Mouse (Mus musculus) mesoderm, embryonic 11.5 days (tissue): ENCODE results near the gene Bcr.

ENCODE experiments used
- DNase-seq: peaks from one replicate; pipeline ENCODE4 v3.0.0-alpha.2; 2012; ENCODE audit warnings: low read depth, low spot score

Bcr gene

DNA sequence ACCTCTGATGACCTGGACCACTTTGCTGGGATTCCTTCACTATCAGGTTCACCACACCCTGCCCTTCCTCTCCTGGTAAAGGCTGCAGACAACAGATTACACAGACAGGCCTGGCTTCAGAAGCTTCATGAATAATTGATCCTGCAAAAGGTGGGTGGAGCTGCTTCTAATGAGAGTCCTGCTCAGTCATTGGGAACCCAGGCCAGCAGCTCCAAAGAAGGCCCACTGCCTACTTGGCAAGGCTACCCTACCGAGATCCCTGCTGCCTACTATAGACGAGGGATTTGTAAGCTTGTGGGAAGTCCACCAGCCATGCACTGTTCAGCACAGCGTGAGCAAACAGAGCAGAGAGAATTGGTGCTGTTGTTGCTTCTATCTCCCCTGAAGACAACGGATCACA lies 4.1 kb upstream of the Bcr start:
- no peak for DNase-seq

GRCm38 (mm10) chr10:75058336-75058735 lies 2.1 kb upstream of the Bcr start:
- no peak for DNase-seq

DNA sequence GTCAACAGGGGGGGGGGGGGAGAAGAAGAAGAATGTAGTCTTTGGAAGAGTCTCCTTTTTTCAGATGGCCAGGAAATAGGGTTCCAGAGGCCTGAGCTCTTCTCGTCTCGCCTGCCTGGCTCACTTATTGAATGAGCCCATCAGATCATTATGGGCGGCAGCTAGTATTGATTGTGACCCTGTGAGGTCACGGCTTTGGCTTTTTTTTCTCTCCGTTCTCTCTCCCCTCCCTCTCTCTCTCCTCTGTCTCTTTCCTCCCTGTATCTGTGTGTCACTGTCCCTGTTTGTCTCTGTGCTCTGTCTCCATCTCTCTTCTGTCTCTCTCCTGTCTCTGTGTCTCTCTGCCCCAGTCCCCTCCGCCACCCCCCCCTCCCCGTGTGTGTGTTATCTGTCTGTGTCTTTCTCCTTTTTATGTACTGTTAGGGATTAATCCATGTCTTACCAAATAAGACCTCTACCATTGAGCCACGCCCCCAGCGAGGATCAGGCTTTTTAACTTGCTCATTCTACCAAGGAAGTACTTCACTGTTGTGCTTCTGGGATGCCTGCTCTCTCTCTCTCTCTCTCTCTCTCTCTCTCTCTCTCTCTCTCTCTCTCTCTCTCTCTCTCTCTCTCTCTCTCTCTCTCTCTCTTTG lies 1.5 kb upstream of the Bcr start:
- DNase-seq: peak; percentile 22

- peak; percentile 74 for DNase-seq
Observed at GRCm38 (mm10) chr10:75059396-75059795, 996 bp upstream of the Bcr start.

DNA sequence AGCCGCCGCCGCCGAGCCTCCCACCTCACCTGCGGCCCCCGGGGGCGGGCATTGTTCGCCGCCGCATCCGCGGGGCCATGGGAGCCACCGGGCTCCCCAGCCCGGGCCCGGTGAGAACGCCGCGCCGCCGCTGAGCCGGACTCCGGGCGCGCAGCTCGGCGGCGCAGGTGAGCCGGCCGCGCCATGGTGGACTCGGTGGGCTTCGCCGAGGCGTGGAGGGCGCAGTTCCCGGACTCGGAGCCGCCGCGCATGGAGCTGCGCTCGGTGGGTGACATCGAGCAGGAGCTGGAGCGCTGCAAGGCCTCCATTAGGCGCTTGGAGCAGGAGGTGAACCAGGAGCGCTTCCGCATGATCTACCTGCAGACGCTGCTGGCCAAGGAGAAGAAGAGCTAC lies 447 bp downstream of the Bcr start:
- DNase-seq: peak; percentile 28

GRCm38 (mm10) chr10:75061341-75062188 lies 1.2 kb downstream of the Bcr start:
- DNase-seq: peak; percentile 37

GRCm38 (mm10) chr10:75062189-75062561 lies 1.8 kb downstream of the Bcr start:
- DNase-seq: no peak

DNA sequence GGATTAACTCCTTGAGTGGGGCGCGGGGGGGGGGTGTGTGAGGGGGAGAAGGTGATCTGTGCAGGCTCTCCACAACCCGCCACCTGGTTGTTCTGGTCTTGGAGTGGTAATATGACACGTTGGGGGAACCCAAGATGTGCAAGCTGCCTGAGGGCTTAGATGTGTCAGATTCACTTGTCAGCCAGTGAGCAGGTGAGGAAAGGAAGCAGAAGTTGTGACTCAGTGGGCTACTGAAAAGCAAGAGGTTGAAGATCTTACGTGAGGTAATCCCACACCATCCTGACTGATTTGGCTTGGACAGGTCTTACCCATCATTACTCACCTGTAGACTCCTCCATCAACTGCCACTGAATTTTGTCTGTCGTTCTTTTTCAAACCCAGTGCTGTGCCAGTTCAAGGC lies 2.2 kb downstream of the Bcr start:
- no peak for DNase-seq

DNA sequence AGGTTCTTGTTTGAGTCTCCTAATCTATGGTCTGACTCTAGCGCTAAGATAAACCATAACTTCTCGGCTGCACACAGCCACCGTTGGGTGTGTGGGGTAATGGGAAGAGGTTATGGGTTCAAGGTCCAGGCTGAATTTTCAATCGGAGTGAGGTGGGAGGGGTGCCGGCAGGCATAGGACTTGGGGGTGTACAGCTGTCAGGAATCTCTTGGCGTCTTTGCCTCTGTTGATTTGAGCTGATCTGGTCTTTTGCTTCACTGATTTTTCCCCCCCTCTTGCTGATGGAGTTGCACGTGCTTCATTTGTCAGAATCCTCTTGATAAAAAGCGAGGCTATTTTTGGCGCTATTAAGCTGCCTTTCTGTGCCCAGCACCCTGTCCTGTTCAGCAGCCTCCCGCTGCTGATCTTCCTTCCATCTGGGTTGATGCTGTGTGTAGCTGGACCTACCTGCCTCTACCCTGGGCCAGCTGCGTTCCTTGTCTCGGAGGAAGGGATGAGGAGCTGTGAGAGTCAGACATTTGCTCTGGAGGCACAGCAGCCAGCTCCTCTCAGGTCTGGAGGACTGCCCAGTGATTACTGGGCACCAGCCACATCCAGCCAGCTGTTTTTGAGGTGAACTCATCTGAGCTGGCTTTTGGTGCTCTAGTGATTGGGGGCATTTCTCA lies 3.0 kb downstream of the Bcr start:
- DNase-seq: no peak

DNA sequence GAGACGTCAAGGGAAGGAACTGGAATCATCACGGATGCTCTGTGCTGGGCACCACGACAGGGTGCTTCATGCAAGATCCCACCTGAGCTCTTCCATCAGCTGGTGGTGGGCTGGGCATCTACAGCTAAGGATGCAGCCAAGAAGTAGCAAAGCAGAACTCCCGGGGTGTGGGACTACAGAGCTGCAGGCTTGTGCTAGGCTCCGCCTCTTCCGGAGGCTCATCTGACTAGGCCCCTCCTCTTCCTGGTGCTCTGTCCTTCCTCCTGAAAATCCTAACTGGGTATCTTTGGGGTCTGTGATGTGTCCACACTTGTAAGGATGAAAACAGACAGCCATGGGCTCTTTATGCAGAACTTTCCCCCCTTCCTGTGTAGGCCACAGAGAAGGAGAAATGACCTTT lies 5.3 kb downstream of the Bcr start:
- DNase-seq: no peak

GRCm38 (mm10) chr10:75067446-75067845 lies 7.1 kb downstream of the Bcr start:
- DNase-seq: no peak

- no peak for DNase-seq
Observed at GRCm38 (mm10) chr10:75068086-75068485, 7.7 kb downstream of the Bcr start.

DNA sequence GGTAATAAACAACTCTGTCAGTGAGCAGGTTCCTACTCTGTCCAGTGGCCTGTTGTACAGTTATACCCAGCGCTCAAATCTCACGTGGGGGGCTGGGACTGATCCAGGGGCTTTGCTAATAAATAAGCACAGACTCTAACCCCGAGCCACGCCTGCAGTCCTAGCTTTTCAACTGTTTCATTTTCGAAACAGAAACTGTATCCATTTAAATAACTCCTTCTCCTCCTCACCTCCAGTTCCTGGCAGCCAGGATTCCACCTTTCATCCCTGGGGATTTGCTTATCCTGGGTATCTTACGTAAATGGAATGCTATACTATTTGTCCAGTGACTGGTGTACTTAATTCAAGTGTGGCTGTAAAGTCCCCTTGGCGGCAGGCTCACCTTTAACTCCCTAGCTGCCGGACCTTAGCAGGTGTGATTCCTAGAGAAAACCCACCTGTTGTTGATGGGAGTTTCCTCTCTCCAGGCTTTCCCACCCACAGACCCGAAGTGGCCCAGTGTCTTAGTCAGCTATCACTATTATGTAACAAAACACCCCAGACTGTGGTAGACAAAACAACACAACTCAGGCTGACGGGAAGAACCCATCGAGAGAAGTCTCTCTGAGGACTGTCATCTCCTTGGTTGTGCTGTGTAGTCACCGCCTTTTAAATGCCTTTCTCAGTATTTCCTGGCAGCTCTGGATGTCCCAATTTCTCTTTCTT lies 8.4 kb downstream of the Bcr start:
- no peak for DNase-seq

DNA sequence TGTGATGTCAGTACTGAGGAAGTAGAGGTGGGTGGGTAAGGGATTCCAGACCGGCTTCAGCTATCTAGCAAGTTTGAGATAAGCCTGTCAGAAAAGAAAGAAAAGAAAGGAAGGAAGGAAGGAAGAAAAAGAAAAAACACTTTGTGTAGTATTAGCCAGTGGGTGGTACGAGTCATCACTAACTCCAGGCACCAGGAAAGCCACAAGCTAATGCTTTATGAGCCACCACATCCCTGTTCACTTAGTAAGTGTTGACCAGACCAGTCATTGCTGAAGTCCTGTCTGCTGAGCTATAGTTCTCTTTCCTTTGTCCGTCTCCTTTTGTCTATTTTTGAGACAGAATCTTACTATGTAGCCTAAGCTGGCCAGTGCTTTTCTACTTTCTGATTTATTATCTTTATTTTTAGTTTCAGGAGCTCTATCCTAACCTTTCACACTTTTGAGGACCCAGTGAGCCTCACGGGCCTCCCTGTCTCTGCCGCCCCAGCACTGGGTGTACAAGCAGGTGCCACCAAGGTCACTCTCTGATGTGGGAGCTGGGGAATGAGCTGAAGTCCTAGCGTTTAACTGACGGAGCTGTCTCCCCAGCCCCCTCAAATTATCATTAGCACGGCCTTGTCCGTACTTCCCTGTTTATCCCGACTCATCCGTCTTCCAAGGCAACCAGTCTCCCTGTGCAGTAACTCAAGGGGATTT lies 10.0 kb downstream of the Bcr start:
- DNase-seq: no peak

GRCm38 (mm10) chr10:75075665-75076064 lies 15.3 kb downstream of the Bcr start:
- DNase-seq: no peak

- DNase-seq: no peak
Observed at GRCm38 (mm10) chr10:75078174-75079128, 18.1 kb downstream of the Bcr start.

- no peak for DNase-seq
Observed at GRCm38 (mm10) chr10:75085330-75085729, 24.9 kb downstream of the Bcr start.

GRCm38 (mm10) chr10:75088471-75088870 lies 28.1 kb downstream of the Bcr start:
- no peak for DNase-seq

- no peak for DNase-seq
Observed at GRCm38 (mm10) chr10:75091478-75092152, 31.2 kb downstream of the Bcr start.
